Mouse (Mus musculus): ENCODE data around the gene Gm17018. TPM values are rescaled to one million over a fixed set of nuclear protein-coding genes. Genes with fewer than 3 reads are reported as not detected.
A peak's percentile ranks its signal among the peaks of the same experiment; 100 is the strongest.

The Gm17018 gene
- total RNA-seq, 2 experiments from 2014 or later = 12.4 to 13.8 TPM

DNA sequence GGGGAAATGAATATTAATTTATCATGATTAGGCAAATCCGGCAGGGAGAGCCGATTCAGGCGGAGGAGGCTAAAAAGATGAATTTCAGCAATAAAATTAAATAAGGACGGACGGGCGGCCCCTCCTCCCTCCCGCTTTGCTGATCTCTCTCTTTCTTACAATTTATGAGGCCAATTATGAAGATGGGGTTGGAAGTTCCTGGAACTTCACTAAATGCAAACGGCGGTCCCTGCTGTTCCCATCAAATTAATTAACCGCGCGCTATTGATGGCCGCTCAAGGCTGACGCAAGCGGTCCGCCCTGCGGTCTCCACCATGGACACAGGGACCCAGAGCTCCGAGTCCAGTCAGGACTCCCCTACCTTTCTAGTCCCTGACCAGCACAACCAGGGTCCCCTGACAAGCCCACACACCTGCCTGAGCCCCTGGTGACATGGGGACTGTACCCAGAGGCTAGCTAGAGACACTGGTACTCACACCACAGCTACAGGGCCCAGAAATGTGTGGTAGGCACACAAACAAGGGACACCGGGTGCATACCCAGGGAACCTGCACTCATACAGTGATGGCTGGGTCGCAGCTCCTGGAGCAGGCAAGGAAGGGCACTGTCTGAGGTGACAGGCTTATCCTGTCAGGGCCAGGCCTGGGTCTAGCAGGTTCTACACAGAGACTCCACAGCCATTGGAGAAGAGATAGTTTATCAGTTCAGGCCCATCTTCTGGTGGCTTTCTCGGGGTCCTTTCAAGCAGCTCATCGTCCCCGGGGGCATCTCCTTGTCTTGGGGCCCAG lies 11.1 kb upstream of the Gm17018 start:
- no peak for DNase-seq

DNA sequence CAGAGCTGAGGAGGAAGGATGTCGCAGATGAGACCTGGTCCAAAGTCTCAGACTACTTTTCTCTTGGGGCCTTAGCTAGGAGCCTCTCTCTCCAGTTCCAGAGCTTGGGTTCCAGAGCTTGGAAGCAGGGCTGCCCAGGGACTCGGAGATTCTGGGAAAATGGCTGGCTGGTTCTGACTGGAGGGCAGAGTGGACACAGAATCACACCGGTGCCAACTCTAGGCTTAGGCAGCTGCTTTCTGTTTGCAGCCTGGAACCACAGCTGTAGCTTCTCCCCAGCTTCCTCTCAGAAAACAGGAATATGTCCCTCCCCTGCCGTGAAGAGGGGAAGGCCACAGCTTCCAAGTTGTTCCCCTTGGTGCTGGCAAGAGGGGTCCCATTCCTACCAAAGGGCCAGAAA lies 10.5 kb upstream of the Gm17018 start:
- no peak for DNase-seq

DNA sequence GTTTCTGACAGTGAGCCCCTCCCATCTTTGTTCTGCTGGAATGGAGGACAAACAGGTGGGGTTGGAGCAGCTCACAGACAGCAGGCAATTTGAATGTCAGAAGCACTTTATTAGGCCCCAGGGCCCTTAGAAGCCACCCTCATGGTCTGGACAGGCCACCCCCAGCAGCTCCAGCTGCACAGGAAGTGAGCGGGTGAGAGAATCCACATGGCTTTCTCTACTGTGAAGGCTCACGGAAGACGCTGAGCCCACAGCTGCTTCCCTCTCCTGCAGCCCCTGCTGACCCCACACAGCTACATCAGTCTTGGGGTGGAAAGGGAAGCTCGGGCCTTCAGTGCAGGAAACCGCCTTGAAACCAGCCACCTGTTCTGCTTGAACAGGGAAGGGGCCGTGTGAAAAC lies 8.2 kb upstream of the Gm17018 start:
- DNase-seq = no peak

DNA sequence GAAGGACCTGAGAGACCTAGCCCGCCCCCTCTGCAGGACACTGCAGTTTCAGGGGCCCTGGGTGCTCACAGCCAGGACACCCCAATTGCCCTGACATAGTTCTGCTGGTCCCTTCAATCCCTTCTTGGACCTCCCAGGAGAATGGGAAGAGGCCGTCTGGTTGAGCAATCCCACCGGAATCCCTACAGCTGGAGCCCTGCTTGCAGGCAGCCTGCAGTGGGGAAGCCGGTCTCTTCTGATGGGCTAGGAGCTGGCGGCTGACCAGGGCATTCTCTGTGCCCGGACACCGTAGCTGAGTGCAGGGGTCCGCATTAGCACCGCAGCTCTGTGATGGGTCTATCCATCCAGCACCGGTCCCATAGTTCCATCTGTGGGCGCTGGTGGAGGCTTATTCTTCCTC lies 6.3 kb upstream of the Gm17018 start:
- DNase-seq = no peak

DNA sequence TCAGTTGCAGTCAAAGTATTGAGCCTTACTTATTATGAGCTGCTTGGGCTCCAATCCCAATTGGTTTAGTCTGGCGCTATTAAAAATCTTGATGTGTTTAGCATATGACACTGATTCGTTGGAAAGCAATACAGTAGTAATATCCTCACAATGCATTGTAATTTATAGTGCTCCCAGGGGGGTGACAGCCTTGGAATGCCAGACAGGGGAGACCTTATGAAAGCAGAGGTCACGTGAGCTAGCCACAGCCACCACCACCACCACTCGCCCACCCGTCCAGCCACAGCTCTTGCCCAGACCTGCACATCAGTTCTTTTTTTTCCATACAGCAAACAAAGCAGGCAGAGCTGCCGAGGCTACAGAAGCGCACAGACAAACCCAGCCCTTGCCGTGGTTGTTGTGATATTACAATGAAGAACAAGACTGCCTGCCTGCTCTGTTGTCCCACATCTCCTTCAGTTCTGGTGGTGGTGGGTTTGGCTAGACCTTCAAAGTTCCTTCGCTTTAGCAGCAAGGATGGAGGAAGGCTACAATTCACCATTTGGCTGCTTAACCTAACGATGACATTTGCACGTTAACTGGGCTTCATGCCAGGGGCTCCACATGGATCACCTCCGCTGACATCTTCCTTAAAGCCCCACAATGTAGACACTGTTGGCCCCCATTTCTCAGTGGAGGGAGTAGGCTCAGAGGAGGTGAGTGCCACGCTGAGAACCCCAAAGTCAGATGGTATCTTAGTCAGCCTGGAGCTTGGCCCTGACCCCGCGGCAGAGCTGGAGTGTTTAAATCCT lies 5.7 kb downstream of the Gm17018 start:
- DNase-seq = no peak

DNA sequence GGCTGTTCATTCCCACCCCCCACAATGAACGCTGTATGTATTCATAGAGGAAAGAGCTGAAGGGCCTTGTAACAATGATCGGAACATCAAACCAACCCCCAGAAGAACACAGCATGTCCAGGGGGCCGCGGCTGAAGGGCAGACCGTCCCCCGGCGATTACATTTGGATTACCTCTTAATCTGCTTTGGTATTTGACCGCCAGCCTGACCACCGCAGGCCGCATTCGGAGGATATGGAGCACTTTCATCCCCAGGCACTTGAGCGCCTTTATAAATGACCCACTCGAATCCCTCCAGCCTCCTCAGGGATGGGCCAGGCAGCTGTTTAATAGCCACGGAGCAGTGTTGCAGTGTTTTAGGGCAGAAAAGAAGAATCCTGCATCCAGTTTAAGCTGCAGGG lies 7.0 kb downstream of the Gm17018 start:
- DNase-seq = no peak

DNA sequence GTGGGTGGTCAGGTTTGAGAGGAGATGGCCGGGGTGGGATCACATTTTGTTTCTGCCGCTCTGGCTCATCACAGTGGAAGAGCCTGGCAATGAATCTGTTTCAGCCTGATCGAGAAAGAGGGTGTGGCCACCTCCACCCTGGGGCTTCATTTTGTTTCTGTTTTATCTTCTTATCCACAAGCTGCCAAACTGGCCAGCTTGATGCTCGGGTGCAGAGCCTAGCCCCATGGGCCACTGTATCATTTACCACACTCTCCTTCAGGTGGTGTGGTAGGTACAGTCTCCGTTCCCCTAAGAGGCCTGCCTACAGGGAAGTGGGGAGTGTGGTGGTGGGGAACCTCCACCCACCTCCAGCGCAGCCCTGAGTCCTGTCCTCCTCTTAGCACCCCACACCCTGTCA lies 12.6 kb downstream of the Gm17018 start:
- DNase-seq = no peak

DNA sequence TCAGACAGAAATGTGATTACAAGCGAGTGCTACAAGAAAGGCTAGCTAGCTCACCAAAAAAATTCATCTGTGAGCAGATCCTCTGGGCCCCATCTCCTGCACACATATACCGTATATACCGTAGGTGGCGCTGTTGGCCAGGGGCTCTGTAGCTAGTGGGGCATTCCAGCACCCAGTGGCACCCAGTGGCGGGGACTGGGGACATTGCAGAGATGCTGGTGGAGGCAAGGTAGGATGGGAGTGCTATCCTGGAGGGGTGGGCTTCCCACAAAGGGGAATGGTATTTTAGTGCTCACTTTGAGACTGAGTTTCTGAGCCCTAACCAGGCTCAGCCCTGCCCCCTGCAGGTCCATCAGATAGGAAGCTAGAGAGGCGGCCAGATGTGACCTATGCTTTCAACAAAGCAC lies 13.4 kb downstream of the Gm17018 start:
- DNase-seq = peak; percentile 80

DNA sequence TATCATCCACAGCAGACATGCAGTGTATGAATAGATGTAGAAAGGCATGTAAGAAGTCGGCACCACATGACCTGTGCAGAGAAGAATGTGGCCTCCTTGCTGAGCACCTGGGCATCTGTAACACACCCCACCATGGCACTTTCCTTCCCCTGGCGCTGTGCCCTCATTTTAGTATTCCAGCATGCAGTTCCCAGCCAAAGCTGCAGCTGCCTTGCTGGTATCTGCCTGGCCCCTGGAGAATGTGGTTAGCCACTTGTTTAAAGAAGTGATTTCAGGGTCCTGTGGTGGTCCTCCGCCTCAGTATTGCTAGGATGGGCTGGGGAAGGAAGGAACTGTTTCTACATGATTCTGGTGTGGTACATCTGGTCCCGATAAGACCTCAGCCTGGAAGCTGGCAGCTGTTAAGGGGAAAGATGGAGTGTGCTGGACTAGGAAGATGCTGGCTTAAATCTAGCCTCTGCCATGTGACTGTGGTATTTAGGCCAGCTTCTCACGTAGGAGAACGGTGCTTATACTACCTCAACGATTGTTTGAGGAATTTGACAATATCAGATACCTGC lies 14.0 kb downstream of the Gm17018 start:
- no peak for DNase-seq

DNA sequence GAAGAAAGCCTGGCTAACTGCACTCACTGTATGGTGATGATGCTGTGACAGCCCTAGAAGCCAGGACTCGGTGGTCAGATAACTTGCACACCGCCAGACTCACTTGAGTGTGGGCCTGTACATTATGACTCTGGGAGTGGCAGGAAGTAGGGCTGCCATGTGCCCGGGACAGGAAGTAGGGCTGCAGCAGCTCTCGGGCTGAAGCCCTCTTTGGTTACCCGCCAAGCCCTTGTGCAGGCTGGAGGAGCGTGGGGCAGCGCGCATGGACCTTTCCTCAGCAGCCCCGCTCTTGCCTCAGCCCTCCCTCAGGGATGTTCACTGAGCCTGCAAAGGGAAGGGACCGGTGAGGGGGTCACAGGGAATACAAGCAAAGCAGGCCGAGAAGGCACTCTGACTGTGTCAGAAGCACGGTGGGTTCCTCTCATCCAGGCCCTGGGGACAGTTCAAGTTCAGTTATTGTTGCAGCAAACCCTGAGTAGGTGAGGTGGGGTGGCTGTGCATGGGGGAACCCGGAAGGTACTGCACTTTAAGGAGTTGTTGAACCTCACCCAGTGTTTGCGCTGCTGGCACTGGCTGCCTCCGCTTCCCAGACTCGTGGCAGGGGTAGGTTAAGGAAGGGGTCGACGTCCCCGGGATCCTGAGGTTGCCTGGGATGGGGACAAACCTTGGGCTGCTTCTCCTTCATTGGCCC lies 14.7 kb downstream of the Gm17018 start:
- no peak for DNase-seq

DNA sequence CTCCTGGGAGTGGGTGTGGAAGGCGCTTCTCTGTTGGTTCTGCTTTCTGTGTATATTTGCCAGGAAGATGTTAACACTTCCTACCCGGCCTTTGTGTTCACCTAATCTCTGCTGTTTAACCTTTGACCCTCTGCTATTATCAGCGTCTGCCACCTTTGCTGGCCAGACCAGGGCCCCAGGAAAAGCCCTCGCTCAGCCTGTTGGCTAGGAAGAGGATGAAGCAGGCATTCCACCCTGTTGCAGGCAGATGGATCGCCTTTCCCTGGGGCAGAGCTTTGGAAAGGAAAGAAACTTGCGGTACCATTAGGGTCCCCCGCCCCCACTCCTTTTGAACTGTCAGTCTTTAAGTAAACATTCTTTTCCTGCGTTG lies 15.2 kb downstream of the Gm17018 start:
- no peak for DNase-seq

DNA sequence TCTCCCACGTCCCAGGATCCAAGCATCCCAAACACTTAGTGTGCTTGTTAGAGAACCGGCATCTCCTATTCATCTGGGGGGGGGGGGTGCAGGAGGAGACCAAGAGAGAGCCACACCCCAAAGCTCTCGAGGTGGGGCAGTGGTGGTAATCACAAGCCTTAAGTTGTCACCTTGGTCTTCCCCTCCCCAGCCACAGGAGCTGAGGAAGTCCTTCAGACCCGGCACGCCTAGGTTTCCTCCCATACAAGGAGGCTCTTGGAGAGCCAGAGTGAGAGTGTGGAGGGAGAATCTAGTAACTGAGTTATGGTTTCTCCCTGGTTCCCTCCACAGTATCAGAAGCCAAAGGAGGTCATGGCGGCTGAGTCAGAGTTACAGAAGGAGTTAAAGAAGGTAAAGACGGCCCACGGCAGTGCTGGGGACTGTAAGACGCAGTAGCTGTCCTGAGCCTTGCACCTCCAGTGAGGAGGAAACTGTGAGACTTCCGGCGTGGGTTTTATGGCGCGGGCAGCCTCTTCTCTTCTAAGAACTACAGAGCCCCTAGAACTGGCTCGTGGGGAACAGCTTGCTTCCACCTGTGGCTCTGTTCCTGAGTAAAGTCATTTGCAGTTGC lies 16.8 kb downstream of the Gm17018 start:
- DNase-seq = no peak

DNA sequence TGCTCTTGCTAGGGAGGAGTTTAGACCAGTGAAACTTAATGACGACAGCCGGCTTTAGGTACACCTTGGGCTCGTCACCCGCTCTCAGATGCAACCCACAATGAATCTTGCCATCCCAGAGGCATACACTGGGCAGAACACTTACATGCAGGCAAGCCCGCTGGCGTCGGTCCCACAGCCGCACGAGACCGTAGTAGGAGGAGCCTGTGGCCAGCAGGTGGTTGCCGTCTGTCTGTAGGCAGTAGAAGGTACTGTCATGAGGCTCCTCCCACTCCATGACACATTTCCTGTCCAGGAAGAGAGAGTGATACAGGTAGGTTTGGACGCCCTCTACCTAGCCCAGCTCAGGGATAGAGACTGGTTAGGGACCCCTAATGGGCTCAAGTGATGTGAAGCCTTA lies 18.6 kb downstream of the Gm17018 start:
- no peak for DNase-seq

DNA sequence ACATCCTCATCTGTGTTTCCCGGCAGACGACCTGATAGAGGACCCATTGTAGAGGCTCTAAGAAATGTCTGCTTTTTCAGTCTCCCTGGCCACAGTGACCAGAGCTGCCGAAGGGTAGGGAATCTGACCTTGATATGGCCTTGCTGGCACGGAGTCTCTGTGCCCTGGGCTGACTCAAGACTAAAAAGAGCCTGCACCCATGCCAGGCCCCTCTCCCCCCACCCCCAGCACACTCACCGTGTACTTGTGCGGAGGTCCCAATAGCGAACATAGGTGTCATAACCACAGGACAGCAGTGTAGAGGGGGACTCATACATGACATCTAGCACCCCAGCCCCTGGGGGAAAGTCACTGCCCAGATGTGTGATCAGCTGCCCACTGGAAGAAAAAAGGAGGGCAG lies 19.0 kb downstream of the Gm17018 start:
- DNase-seq = no peak

DNA sequence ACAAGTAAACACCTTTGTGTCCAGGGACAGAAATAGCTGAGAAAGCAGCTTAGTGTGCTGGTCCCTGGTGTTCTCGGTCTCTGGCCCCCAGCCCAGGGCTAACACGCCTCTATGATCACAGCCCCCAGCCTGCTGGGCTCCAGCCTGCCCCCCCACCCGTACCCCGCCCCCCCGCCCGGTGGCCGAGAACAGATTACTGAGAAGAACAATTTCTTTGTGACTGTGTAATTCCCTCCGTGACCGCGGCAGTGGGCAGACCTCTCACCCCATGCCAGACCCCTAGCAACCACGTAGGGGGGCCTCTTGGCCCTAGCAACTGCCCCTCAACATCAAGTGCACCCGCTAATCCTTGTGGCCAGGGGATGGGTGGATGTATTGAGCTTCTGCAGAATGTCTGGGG lies 19.8 kb downstream of the Gm17018 start:
- no peak for DNase-seq

DNA sequence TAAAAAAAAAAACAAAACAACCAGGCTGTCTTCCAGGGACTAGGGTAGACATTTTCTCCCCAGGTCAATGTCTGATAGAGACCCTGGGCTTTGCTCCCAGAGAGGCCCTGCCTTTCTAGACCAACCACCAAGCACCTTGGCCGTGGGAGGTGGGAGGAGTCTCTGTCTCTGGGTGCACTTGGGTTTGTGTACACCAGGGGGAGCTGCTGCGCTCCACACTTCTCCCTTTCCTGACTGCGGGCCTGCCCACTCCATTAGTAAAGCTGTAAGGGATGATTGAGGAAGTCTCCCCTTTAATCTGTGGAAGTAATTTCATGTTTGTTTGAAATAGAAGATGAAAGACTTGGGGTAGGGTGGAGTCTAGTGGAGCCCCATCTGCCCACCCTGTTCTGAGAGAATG lies 20.8 kb downstream of the Gm17018 start:
- DNase-seq = peak; percentile 69

DNA sequence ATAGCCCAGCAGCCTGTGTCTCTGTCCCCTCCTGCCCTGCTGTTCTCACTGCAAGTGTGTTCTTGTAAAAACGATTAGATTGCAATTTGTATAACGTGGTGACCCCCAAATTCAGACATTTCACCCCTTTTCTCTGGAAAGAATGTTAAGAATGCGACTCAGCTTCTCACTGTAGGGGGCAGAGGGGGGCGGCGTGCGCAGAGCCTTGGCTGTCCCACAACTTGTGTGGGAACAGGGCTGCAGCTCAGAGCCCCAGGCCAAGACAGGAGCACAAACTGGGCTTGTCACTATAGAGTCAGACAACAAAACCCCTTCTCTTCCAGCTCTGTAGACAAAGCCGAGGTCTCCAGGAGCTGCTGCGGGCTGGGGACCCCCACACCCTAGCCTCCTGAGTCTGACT lies 21.7 kb downstream of the Gm17018 start:
- no peak for DNase-seq

DNA sequence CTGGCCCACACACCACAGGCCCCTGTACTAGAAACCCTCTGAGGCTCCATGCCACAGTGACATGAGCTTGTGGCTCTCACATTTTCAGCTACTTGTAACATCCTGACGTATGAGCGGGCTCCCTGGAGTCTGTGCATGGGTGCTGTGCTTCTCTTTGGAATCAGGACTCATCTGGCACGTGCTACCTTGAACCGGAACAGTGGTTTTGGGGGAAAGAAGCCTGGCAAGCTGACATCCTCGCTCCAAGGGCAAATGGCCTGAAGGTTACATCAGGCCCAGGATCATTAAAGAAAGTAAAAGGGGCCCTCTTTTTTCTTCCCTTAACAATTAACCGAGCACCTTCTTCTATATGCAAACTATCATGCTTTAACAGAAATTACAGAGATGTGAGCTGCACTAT lies 22.7 kb downstream of the Gm17018 start:
- no peak for DNase-seq

DNA sequence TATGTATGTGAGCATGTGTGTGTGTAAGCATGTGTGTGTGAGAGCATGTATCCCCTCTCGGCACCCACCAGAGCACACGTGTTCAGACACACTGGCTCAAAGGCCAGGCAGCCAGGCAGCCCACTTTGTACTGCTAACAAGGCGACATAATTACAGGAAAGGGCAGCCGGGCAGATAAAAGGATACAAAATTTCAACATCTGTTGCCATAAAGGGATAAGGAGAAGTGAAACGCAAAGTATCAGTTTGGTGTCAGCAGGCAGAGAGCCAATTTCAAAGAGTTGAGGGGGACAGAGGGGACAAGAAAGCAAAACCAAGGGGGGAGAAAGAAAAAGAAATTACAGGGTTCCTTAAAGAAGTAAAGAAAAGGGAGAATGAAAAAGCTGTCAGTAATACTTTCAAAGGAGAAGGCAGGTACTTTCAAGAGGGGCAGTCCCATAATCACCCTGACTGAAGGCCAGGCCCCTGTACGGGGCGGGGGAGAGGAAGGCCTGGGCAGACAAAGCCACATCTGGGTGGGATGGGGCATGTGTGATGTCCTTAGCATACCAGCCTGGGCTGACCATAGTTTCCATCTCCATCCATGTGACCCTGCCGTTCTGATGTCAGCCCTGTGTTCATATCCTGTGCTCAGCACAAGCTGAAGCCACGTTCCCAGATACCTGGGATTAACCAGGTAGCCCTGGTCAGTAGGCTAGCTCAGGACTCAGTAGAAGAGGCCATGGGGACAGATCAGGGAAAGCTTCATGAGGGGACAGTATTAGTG lies 24.6 kb downstream of the Gm17018 start:
- DNase-seq = no peak

DNA sequence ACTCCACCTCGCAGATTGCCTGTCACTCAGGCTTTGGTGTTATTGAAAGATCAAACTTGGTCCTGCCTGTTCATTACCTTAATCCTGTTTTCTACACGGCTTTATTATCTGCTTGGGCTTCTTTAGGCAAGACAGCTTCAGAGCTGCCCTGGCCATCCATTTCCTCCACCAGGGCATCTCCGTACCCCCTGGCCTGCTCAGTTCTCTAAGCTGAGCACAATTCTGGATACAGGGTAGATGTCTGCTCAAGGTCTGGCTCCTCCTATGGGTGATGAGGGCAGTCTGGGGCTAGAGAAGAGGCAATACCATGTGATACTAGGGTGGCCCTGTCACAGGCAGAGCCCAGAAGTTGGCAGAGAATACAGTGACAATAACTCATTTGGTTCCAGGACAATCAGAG lies 26.4 kb downstream of the Gm17018 start:
- no peak for DNase-seq

DNA sequence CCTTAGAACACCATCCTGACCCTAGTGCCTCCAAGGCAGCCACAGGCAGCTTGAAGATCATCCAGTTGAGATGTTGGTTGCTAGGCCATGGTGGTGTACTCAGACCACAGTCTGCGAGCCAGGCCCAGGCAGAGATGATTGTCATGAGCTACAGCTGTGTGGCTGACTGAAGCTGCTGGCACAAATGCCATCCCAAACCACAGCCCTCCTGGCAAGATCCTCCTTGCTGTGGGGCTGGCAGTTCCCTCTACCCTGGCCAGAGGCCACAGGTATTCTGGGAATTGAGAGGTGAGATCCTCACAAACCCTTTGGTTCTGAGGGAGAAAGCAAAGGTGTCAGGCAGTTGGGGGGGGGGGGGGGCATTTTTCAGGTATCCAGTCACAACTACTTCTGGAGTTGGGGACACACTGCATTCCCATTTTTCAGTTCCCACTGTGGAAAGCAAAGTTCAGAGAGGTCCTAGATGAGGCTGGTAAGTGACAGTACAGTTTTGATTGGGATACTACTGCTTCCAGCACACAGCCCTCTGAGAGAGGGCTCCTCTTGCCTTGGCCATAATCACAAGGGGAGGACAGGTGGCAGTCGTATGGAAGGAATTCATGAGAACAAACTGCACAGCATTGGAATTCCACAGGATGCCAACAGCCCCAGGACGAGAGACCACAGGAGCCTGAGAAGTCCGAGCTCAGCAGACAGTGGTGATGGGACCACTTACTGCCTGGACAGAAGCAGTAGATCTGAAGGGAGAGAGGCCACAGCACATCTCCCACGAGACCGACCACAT lies 27.3 kb downstream of the Gm17018 start:
- DNase-seq = no peak
